Mouse (Mus musculus) thymus, postnatal 10 days (tissue): ENCODE measurements around the gene Wnt7b.
A peak's percentile ranks its signal among the peaks of the same experiment; 100 is the strongest.

Experiments
- DNase-seq, 2 experiments: peaks; one replicate each; pipeline ENCODE4 v3.0.0; 2021; ENCODE audit warnings: low spot score in 2 of 2

The Wnt7b gene

GRCm38 (mm10) chr15:85569995-85570734 lies 12.1 kb downstream of the Wnt7b start:
- no peak for DNase-seq

GRCm38 (mm10) chr15:85569167-85569797 lies 13.0 kb downstream of the Wnt7b start:
- DNase-seq: no peak

- DNase-seq: no peak
Measured at GRCm38 (mm10) chr15:85568402-85568801, 13.9 kb downstream of the Wnt7b start.

DNA sequence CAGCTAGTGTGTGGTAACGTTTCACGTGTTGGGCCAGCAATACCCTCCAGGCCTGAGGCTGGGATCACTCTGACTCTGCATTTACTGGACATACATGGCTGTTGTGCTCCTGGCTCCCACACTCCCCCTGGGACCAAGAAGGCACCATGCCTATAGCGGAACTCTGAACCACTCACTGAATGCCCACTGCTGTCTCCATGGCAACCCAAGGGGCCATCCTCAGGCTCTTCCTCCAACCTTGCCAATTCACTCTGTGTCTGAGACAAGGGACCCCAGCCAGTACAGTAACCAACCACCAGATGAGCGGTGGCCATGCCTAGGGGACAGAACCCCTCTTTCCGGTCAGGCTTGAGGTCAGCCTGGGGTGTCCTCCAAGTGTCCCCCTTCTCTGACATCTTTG lies 17.3 kb downstream of the Wnt7b start:
- no peak for DNase-seq

DNA sequence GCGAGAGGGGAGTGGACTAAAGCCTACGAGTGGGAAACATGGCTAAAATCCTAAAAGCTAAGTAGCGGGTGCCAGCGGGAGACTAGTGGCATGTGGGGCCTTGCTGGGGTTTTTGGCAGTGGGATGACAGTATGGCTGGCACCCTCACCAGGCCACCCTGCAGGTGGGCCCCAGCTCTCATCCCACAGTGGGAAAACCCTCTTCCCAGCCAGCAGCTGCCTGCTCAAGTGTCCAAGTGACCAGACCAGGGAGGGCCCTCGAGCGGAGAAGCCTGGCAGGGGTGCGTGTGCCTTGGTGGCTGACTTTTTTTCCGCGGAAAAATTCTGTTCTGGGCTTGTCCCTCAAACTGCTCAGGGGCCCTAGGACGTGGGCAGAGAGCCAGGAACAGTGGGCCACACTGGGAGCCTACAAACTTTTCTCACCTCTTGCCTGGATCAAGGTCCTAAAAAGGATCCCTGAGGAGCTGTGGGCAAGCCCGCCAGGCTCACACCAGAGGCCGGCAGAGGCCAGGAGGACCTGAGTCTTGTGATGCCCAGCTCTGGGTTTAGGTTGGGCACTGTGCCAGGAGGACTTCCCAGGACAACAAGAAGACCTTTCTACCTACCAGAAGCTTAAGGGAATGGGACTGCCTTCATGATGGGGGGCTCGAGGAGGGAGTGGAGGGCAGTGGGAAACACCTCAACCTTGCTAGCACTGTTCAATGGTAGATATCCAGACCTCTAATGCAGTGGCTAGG lies 18.1 kb downstream of the Wnt7b start:
- DNase-seq: no peak

GRCm38 (mm10) chr15:85561953-85562352 lies 20.3 kb downstream of the Wnt7b start:
- DNase-seq: no peak

- no peak for DNase-seq
Measured at GRCm38 (mm10) chr15:85560830-85561229, 21.4 kb downstream of the Wnt7b start.

DNA sequence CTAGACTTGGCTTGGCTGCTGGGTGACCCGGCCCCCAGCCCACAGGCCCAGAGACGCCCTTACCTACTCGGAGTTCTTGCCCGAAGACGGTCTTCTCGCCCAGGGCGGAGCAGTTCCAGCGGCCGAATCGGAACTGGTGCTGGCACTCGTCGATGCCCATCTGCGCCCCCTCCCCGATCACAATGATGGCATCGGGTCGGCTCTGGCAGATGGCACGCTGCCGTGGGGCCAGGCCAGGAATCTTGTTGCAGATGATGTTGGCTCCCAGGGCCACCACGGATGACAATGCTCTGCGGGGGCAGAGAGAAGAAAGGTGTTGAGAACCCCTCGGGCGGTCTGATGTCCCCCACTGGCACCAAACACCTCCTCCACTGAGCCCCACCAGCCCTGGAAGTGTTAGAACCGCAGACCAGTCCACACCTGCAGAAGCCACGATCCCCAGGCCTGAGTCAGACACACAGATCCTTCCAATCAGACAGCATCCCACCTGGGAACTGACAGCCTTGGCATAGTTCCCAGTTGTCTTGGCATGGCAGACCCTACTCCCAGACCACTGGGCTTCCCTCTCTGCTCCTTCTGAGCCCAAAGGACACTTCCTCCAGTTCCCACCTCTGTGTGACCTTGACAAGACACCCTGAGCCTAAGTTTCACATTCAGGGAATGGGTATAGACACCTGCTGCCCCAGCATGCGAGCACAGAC lies 23.3 kb downstream of the Wnt7b start:
- no peak for DNase-seq

GRCm38 (mm10) chr15:85555799-85556198 lies 26.5 kb downstream of the Wnt7b start:
- no peak for DNase-seq

GRCm38 (mm10) chr15:85553421-85553820 lies 28.9 kb downstream of the Wnt7b start:
- no peak for DNase-seq

- DNase-seq: no peak
Measured at GRCm38 (mm10) chr15:85546500-85546899, 35.8 kb downstream of the Wnt7b start.

GRCm38 (mm10) chr15:85545369-85545768 lies 36.9 kb downstream of the Wnt7b start:
- no peak for DNase-seq

DNA sequence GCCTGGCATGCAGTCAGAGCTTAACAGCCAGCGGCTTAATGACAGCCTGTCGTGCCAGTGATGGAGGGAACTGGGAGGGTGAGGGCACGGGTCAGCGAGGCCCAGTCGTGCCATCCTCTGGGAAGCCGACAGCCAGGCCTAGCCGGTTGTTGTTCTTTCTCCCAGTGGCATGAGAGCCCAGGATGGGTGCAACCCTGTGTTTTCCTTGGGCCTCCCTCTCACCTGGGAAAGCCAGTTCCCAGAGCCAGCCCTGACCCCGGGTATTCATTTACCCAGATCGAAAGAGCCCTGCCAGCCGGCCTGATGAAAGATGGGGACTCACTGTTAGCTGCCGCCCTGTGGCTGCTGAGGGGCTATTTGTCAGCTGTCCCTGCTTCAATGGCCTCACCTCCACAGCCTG lies 44.1 kb downstream of the Wnt7b start:
- no peak for DNase-seq

DNA sequence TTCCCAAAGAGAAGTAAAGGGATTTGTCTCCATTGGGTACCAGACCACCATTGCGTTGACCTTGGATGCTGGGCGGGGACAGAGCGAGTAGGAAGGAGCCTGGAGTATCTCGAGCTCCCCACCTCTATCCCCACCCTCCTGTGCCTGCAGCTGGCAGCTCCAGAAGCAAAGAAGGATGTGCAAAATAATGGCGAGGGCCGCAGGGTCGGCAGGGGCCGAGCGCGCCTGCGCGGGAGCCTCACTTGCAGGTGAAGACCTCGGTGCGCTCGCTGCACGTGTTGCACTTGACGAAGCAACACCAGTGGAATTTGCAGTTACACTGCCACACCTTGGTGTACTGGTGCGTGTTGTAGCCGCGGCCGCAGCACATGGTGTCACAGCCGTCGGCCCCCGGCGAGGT lies 45.1 kb downstream of the Wnt7b start:
- no peak for DNase-seq

DNA sequence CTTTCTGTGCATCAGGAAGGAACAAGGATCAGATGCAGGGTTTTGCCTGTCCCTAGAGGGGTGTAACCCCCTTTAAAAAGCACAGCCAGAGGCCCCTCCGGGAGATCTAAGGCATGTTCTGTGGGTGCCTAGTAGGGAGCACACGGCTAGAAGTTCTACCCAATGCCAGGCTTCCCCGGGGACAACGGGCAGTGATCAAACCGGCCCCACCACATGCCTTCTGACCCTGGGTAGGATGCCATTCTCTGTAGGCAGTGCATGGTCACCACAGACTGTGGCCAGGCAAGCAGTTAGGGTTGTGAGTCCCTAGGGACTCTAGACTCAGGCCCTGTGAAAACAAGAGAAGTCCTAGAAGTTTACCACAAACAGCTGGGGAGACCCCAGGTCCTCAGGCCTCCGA lies 47.6 kb downstream of the Wnt7b start:
- DNase-seq: no peak

- DNase-seq: no peak
Measured at GRCm38 (mm10) chr15:85534215-85534614, 48.1 kb downstream of the Wnt7b start.

DNA sequence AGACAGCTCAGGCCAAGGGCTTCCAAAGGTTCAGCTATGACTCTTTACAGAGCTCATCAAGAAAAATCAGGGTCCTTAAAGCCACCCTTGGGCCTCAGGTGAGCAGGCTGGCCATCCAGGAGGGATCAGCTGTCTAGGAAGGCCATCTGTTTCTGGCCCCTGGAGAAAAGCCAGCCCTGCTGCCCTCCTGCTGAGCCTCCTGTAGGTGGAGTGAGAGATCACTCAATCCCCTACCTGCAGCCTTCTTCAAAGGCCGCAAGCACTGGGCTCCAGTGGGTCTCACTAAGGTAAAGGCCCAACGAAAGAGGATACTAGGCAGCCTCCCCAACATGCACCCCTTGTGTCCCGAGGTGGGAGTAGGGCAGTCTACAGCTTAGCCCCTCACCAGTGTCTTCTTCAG lies 50.2 kb downstream of the Wnt7b start:
- no peak for DNase-seq

DNA sequence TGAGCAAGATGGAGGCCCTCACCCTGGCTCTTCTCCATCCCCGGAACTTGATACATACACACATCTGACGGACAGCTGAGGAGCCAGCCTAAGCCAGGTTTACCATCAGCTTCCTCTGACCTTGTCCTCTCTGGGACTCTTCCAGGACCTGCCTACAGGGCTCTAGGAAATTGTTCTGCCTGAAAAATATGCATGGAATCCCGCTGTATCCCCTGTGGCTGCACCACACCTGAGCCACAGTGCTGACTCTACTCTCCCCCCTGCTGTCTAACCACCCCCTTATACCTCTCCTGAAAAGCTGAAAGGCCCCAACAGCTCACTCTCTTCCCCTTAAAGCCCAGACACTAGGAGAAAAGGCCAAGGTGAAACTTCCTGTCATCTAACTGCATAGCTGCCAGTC lies 52.4 kb downstream of the Wnt7b start:
- DNase-seq: no peak

- no peak for DNase-seq
Measured at GRCm38 (mm10) chr15:85524404-85524950, 57.8 kb downstream of the Wnt7b start.

DNA sequence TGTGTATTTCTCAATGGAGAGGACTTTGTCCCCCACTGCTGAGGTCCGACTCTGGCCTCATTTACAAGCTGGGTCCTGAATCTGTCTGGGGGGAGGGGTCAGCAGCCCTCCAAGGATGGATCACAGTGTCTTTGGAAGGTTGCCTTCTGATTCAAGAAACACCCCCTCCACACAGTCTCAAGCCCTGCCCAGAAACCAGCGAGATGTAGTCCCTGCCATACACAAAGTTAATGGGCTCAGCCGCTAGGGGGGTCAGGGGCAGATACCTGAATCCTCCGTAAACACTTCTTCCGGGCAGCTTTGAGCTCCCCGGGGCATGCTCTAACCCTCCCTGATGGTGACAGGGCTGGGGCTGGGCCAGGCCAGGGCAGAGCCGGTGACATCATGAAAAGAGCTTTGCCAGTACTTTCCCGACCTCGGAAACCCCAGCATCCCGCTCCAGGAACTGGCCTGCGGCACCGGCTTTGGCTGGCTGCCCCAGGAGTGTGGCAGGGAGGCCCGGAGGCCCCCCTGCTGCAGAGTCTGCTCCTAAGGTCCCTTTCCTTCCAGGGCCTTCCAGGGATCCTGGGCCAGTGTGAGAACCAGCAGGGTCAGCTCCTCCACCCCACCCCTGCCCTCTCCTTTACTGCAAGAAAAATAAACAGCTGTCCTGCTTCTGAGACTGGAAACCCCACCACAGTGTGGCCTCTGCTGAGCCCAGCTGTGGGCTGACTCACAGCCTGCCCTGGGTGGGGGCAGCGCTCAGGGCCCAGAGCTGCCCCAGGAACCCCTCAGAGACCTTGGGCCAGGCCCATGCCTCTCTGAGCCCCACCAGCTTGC lies 58.9 kb downstream of the Wnt7b start:
- peak in 1 of 2 experiments; percentile 15 for DNase-seq

DNA sequence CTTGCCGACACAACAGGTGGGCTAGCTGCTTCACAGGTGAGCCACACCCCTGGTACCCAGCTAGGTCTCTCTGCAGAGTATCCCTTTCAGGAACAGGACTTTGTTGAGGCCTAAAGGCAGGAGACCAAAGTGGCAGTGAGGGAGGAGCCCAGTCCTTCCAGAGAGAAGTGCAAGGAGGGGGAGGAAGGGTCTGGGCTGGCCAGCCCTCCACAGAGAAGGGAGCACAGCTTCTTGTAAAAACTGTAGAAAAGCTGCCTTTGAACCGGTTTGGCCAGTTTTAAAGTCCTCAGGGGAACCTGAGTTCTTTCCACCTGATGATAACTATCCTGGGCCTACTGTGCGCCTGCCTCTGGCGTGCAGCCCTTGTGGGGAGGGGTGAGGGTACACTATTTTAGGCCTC lies 62.8 kb downstream of the Wnt7b start:
- no peak for DNase-seq
